Mouse (Mus musculus) left cerebral cortex, postnatal 36 days (tissue): ENCODE measurements around the gene Flywch2. TPM values are rescaled to one million over a fixed set of nuclear protein-coding genes. Genes with fewer than 3 reads are reported as not detected.

Source experiments
- DNase-seq, 2 experiments: peaks; one replicate each; pipeline ENCODE4 v3.0.0; 2021 to 2022; ENCODE audit warnings: low spot score in 2 of 2, mixed read lengths in 1 of 2
- intact Hi-C: fragments of 180-260 bp; cut with DNase I; formaldehyde crosslinking; loops from one replicate; pipeline ENCODE4 v1.15.1; 2025
- total RNA-seq, 2 experiments: library from RNA; stranded (reverse); gene quantifications; 2 replicates each; pipeline ENCODE4 v1.2.3; 2021

The Flywch2 gene
- total RNA-seq, 2 experiments from 2014 or later: 11.4 to 16.2 TPM

GRCm38 (mm10) chr17:23758801-23759200, 27.1 kb downstream of the Flywch2 start:
- no peak for DNase-seq
- intact Hi-C loops: no loop called here

- DNase-seq: no peak
- intact Hi-C loops: no loop called here
Measured at GRCm38 (mm10) chr17:23757581-23757980, 28.3 kb downstream of the Flywch2 start.

DNA sequence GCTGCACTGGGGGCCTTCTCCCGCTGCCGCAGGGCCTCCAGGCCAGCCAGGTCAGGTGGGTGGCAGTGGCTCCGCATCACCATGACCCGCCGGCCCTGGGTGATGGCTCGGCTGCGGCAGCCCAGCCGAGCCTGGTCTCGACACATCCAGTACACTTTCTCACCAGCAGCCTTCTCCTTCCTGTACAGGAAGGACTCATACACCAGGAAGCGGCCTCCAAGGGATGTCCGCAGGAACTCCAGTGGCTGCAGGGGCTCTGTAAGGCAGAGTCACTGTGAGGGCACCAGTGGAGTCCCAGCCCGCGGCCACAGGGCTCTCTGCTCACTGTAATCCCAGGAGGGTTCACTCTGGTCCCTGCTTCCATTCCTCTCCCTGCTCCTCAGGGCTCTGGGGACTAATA, 30.2 kb downstream of the Flywch2 start:
- DNase-seq: no peak
- intact Hi-C loops: no loop called here

GRCm38 (mm10) chr17:23749400-23750191, 36.3 kb downstream of the Flywch2 start:
- intact Hi-C loops: no loop called here
- no peak for DNase-seq

- intact Hi-C loops: no loop called here
Measured at GRCm38 (mm10) chr17:23748631-23749391, 37.1 kb downstream of the Flywch2 start.

GRCm38 (mm10) chr17:23748026-23748425, 37.9 kb downstream of the Flywch2 start:
- no peak for DNase-seq
- intact Hi-C loops: no loop called here

More at GRCm38 (mm10) chr17:23748631-23749391, 37.1 kb downstream of the Flywch2 start:
- peak in 1 of 2 experiments; percentile 57 for DNase-seq

DNA sequence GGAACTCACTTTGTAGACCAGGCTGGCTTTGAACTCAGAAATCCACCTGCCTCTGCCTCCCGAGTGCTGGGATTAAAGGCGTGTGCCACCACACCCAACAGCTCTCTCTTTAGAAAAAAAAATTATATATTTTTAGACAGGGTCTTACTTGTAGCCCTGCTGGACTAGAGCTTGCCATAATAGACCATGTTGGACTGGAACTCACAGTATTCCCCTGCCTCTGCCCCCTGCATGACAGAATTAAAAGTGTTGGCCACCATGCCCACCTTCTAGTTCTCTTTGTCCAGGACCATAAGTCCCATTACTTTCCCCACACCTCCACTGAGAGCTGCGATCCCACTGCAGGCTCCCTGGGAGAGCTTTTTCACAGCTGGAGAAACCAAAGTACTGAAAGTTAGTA, 38.4 kb downstream of the Flywch2 start:
- no peak for DNase-seq
- intact Hi-C loops: no loop called here

- no peak for DNase-seq
- intact Hi-C loops: no loop called here
Measured at GRCm38 (mm10) chr17:23746767-23747166, 39.1 kb downstream of the Flywch2 start.

DNA sequence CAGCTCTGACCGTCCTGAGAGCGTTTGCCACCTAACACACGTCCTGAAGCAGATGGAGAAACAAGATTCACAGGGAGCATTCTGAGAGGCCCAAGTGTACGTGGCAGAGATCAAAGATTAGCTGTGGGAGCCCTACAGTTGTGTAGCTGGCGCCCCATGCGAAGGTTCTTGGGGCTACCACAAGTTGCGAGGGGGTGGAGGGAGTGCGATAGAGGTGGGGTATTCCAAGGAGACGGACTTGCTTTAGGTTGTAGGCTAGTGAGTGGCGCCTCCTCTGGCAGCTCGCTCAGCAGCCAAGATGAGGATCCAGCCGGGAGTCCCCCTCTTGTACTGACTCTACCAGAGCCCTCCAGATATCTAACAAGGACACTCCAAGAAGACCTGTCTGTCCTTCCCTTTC, 39.6 kb downstream of the Flywch2 start:
- intact Hi-C loops: no loop called here
- DNase-seq: no peak

- no peak for DNase-seq
- intact Hi-C loops: no loop called here
Measured at GRCm38 (mm10) chr17:23745301-23746251, 40.3 kb downstream of the Flywch2 start, which contains the start of gene Kremen2. Gene Kremen2, minus strand, starts transcription at chr17:23745833.

GRCm38 (mm10) chr17:23744651-23745050, 41.2 kb downstream of the Flywch2 start:
- intact Hi-C loops: no loop called here
- no peak for DNase-seq

DNA sequence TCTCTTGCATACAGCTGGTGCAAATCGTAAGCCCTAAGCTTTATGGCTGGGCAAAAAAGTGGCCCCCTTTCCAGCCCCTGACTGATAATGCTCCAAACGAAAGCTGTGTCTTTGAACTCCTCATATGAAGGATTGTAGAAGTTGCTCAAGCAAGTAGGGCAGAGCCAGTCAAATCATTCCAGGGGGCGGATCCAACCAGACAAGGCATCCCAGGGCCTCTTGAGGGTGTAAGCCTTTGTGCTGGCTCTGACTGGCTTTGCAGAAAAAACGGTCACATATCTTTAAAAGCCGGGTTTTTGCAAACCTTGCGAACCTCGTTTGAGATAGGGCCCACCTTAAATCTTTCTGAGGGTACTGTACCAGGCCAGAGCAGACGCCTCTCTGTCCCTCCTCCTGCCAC, 41.8 kb downstream of the Flywch2 start:
- intact Hi-C loops: no loop called here

DNA sequence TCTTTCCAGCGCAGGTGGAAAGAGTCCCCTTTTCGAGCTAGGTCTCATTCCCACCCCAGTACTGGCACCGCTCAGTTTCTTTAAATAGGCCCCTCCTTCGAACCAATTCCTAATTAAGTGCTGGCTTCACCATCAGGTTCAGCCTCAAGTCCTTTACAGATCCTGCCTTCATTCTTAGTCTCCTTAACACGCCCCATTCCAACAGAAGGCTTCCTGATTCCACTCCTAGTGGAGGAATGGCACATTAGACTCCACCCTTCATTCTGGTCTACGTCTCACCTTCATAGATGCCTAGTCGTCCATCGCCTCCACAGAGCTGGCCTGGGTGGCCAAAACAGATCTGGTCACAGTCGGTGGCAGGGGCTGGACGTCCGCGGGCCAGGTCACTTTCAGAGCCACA, 42.9 kb downstream of the Flywch2 start:
- intact Hi-C loops: no loop called here
- no peak for DNase-seq

More for the DNA sequence above, 41.8 kb downstream of the Flywch2 start:
- DNase-seq: no peak

- intact Hi-C loops: no loop called here
- DNase-seq: no peak
Measured at GRCm38 (mm10) chr17:23742210-23742793, 43.6 kb downstream of the Flywch2 start.

DNA sequence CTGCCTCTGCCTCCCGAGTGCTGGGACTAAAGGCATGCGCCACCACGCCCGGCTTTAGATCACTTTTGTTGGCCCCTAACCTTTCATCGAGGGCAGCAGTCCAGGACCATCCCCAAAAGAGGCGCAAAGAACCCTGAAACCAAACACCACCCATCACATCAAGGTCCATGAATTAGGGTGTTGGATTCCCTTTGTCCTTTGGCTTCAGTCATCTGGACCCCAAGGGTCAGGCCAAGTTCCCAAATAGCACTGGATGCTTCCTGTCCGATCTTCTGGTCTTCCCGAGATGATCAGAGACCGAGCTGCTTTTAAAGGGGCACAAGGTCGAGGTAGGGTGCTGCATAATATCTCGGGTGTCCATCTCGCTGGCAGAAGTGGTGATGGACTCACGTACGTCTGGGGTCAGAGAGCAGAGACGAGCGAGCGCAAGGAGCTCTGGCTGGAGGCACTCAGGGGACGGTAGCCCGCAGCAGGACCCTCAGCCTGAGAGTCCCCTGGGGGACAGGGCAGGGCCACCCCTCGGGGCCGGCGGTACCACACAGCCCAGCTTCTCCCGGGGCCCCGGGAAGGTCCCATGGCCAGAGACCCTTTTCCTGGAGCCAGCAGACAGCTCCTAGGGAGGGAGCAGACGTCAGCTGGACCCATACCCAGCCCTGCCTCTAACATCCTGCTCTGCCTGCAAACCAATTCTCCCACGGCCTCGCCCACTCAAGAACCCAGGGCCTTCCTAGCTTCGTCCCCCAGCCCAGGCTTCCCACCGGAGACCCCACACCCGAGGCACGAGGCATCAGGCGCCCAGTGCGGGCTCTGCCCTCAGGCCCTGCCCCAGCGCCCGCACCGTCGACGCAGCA, 44.3 kb downstream of the Flywch2 start:
- no peak for DNase-seq
- intact Hi-C loops: no loop called here

- no peak for DNase-seq
- intact Hi-C loops: no loop called here
Measured at GRCm38 (mm10) chr17:23740598-23741021, 45.3 kb downstream of the Flywch2 start, which contains the start of gene Paqr4. Gene Paqr4, minus strand, starts transcription at chr17:23740867.

DNA sequence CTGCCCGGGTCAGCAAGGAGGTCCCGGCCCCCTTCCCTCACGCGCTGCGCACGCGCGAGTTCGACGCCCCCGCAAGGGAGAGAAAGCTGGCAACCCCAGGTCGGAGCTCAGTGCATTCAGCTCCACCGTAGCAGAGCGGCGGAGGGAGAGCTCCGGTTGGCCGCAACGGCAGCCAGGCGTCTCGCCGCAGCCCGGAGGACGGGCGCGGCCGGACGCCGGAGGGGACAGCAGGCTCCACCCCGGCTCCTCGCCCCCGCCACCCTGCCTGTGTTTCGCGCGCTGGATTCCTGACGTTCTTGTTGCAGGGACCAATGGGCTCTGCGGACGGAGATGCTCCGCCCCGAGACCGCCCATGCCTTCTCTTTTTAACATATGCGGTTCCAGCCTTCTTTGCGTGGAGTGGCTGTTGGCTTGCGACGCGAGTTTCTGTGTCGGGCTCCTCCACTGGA, 45.7 kb downstream of the Flywch2 start:
- intact Hi-C loops: no loop called here
- peak; percentile 93 to 94 for DNase-seq
